Mouse (Mus musculus): ENCODE results near the gene Relch. TPM values are rescaled to one million over a fixed set of nuclear protein-coding genes. Genes with fewer than 3 reads are reported as not detected.

Relch gene
- polyA plus RNA-seq, 1 experiment from 2014 or later: 27.3 TPM

- H3K9ac ChIP-seq: no peak overlapping the region
- H3K27ac ChIP-seq: no peak overlapping the region
- H3K4me2 ChIP-seq (replicated peaks): no peak overlapping the region
- no peaks in the 10 kb centered on the region for H3K36me3 ChIP-seq
- ATAC-seq: no peak
- no peaks in the 10 kb centered on the region for H3K9me3 ChIP-seq
- H3K27me3 ChIP-seq (replicated peaks): no peaks in the 10 kb centered on the region
- H3K4me1 ChIP-seq (replicated peaks): no peaks in the 10 kb centered on the region; the same call in 1 of the 2 replicates
- no peak overlapping the region for H3K4me3 ChIP-seq (replicated peaks)
- WGBS: 63% methylated on average over 3 of the region's 3 CpGs
These were observed 140.6 kb downstream of the Relch start for GRCm38 (mm10) chr1:105804285-105804684.

Other genes starting within 250 kb of the Relch start
- gene Pign, start 184 bp upstream of the Relch start, polyA plus RNA-seq (2015; fragmentation: Nextera tagmentation; extraction: Ambion mirVana): 10.3 and 12.7 TPM in 2 replicates
- 9.1 and 9.5 TPM in 2 replicates for gene Tnfrsf11a, start 116.9 kb downstream of the Relch start, polyA plus RNA-seq (2015; fragmentation: Nextera tagmentation; extraction: Ambion mirVana)